Mouse (Mus musculus): ENCODE measurements at regions not wholly inside any gene's neighbourhood (a gene's known extent, or its start where the extent isn't known, plus 50 kb on each side); places are given as distances from the start of the nearest gene placed in this dataset.

- no peak for TF ChIP-seq ZKSCAN1 (IDR thresholded peaks at IDR 0.05; ENCODE audit: borderline replicate concordance, low read depth, low read length)
- no peak for TF ChIP-seq MYC (IDR thresholded peaks at IDR 0.05; ENCODE audit: low read depth, low read length)
Measured at GRCm38 (mm10) chr8:113361900-113362299, 273.5 kb upstream of the Mon1b start.

Data from CH12.LX (cell line).